Mouse (Mus musculus): ENCODE results near the gene Ece2.

DNA sequence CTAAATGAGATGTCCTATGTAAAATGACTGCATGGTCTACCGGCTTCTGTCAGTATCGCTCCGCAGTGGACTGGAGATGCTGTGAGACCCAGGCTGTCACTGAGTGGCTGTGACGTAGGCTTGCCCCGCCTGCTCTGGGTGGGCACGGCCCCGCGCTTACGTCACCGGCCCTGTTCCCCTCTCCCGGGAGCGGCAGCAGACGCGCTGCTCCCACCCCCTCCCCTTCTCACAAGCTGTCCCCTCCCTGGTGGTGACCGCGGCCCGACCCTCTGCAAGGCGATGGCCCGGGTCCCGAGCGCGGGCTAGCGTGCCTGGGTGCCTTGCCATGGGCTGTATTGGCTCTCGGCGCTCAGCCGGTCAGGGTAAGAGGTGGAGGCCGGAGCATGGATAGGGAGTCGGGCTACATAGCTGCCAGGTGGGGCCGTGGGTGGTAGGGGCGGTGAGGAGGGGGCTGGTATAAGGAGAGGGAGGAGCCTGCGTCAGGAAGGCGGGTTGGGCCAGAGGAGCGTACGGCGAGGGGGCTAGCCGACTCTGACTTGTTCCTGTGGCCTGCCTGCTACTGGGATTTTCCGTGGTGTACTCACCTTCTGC lies 63.6 kb downstream of the Ece2 start, which contains the start of gene Fam131a:
- no peak for TF ChIP-seq CTCF (conservative IDR thresholded peaks at IDR 0.05; ENCODE audit: low read length)
- no peak for TF ChIP-seq POU5F1 (IDR thresholded peaks at IDR 0.05; ENCODE audit: borderline replicate concordance, low read length)
- TF ChIP-seq NANOG (IDR thresholded peaks at IDR 0.05; ENCODE audit: borderline replicate concordance, low read length), result no peak

All from E14TG2a.4 (cell line).